Mouse (Mus musculus): ENCODE results near the gene Stoml3. TPM values are rescaled to one million over a fixed set of nuclear protein-coding genes. Genes with fewer than 3 reads are reported as not detected.
A peak's percentile ranks its signal among the peaks of the same experiment; 100 is the strongest.

Stoml3 gene
- polyA plus RNA-seq, 1 experiment from 2014 or later = not detected

DNA sequence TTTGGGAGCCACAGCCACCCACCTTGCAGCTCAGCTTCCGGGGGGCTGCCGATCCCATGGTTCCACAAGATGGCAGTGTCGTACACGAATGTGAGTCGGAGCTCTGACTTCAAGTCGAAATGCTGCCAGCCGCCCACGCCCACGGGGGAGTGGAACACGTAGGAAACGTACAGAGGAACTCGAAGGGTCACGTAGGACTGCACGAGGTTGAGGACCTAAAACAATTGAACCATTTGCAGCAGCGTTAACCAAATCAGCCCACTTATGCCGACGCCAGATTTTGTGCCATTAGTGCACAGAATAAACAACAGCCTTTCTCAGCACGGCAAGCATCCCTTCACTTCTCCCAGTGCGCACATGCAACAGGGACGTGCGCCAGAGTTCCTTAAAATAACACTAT, 37.3 kb downstream of the Stoml3 start:
- Histone ChIP-seq H3K27me3 (replicated peaks) (no peaks in the 10 kb centered on the region), H3K27ac (ENCODE audit: poor library complexity, severe bottlenecking) (no peak overlapping the region), H3K4me3 (peak overlapping the region; percentile 43), H3K4me1 (replicated peaks) (no peaks in the 10 kb centered on the region), H3K9ac (peak overlapping the region; percentile 51), H3K4me2 (peak overlapping the region; percentile 73), H3K36me3 (no peaks in the 10 kb centered on the region), H3K9me3 (replicated peaks) (no peaks in the 10 kb centered on the region)
- ATAC-seq (ENCODE audit: insufficient number of reproducible peaks, low FRiP score) = no peak
- 7% methylated on average over 21 of the region's 21 CpGs for WGBS

DNA sequence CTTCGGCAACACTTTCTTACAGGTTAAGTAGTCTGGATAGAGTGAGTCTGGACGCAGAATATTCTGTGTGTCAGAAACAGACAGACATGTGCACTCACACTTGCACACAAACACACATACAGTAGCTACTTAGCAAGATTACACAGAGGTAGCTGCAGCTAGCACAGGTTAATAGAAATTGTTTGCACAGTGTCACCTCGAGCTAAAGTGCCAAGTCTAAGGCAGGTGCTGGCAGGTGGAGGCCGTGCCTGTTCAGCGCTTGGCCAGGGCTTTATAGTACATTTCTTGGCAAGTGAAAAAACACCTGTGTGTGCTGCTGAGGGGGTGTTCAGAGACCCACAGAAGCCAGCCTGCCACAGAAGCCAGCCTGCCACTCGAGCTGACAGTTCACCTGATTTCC, 41.9 kb downstream of the Stoml3 start:
- no peak for ATAC-seq (ENCODE audit: insufficient number of reproducible peaks, low FRiP score)
- no peaks in the 10 kb centered on the region for H3K9me3 ChIP-seq (replicated peaks)
- H3K27me3 ChIP-seq (replicated peaks) = no peaks in the 10 kb centered on the region
- no peak overlapping the region for H3K4me3 ChIP-seq
- no peak overlapping the region for H3K4me2 ChIP-seq
- no peak overlapping the region for H3K27ac ChIP-seq (ENCODE audit: poor library complexity, severe bottlenecking)
- H3K36me3 ChIP-seq = no peaks in the 10 kb centered on the region
- WGBS = 82% methylated on average over 6 of the region's 6 CpGs
- no peaks in the 10 kb centered on the region for H3K4me1 ChIP-seq (replicated peaks)
- H3K9ac ChIP-seq = no peak overlapping the region

- Histone ChIP-seq H3K27ac (ENCODE audit: poor library complexity, severe bottlenecking) (no peak overlapping the region), H3K27me3 (replicated peaks) (no peaks in the 10 kb centered on the region), H3K36me3 (peaks cover 6% of the 10 kb centered on the region), H3K4me2 (no peak overlapping the region), H3K9me3 (replicated peaks) (peaks cover 1% of the 10 kb centered on the region; the same call in 1 of the 2 replicates), H3K4me3 (no peak overlapping the region), H3K9ac (no peak overlapping the region), H3K4me1 (replicated peaks) (no peaks in the 10 kb centered on the region)
- no peak for ATAC-seq (ENCODE audit: insufficient number of reproducible peaks, low FRiP score)
- 81% methylated on average over 6 of the region's 6 CpGs for WGBS
Observed at GRCm38 (mm10) chr3:53532091-53532490, 43.6 kb downstream of the Stoml3 start.

DNA sequence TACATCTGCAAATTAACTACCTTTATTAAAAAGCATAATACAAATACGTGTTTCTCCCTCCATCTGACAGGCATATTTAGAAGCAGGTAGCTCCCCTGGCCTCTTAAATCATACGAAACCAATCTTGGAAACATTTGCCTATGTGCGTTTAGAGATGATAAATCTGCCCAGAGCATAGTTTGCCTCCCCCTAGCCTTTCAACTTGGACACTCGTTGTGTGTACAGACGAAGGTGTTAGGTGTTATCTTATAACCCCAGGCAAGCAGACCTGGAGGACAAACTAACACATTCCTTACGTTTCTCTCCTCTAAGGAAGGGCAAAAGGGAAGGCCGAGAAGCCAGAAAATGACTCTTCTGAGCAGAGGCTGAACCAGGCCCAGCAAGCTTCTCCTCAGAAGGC, 64.2 kb downstream of the Stoml3 start:
- no peaks in the 10 kb centered on the region for H3K9me3 ChIP-seq (replicated peaks)
- no peak overlapping the region for H3K9ac ChIP-seq
- H3K4me1 ChIP-seq (replicated peaks) = peaks cover 9% of the 10 kb centered on the region
- 44% methylated on average over 7 of the region's 7 CpGs for WGBS
- H3K27me3 ChIP-seq (replicated peaks) = no peaks in the 10 kb centered on the region
- H3K4me3 ChIP-seq = no peak overlapping the region
- no peak overlapping the region for H3K27ac ChIP-seq (ENCODE audit: poor library complexity, severe bottlenecking)
- no peak overlapping the region for H3K4me2 ChIP-seq
- no peak for ATAC-seq (ENCODE audit: insufficient number of reproducible peaks, low FRiP score)
- 0 out of 2 replicates have a peak, but pooled peaks cover 4% of the 10 kb centered on the region for H3K36me3 ChIP-seq

GRCm38 (mm10) chr3:53555031-53555952, 66.8 kb downstream of the Stoml3 start:
- H3K4me3 ChIP-seq = no peak overlapping the region
- H3K27me3 ChIP-seq (replicated peaks) = no peaks in the 10 kb centered on the region
- ATAC-seq (ENCODE audit: insufficient number of reproducible peaks, low FRiP score) = no peak
- H3K27ac ChIP-seq (ENCODE audit: poor library complexity, severe bottlenecking) = no peak overlapping the region
- peaks cover 9% of the 10 kb centered on the region for H3K4me1 ChIP-seq (replicated peaks)
- H3K4me2 ChIP-seq = no peak overlapping the region
- H3K9me3 ChIP-seq (replicated peaks) = no peaks in the 10 kb centered on the region
- H3K36me3 ChIP-seq = no peaks in the 10 kb centered on the region
- H3K9ac ChIP-seq = no peak overlapping the region
- WGBS = 38% methylated on average over 10 of the region's 10 CpGs

- no peaks in the 10 kb centered on the region for H3K9me3 ChIP-seq (replicated peaks)
- H3K4me3 ChIP-seq = no peak overlapping the region
- no peak overlapping the region for H3K27ac ChIP-seq (ENCODE audit: poor library complexity, severe bottlenecking)
- WGBS = 70% methylated on average over 16 of the region's 16 CpGs
- no peak overlapping the region for H3K4me2 ChIP-seq
- peaks cover 9% of the 10 kb centered on the region for H3K4me1 ChIP-seq (replicated peaks)
- no peak for ATAC-seq (ENCODE audit: insufficient number of reproducible peaks, low FRiP score)
- H3K36me3 ChIP-seq = no peaks in the 10 kb centered on the region
- H3K27me3 ChIP-seq (replicated peaks) = no peaks in the 10 kb centered on the region
- no peak overlapping the region for H3K9ac ChIP-seq
Observed at GRCm38 (mm10) chr3:53557388-53558214, 69.1 kb downstream of the Stoml3 start.

Other genes starting within 250 kb of the Stoml3 start
- gene Nhlrc3, start 25.3 kb upstream of the Stoml3 start, polyA plus RNA-seq (2016; fragmentation: Nextera tagmentation; extraction: Ambion mirVana) = 9.2 and 9.7 TPM in 2 replicates
- 15.3 and 19.6 TPM in 2 replicates for gene Proser1, start 25.0 kb upstream of the Stoml3 start, polyA plus RNA-seq (2016; fragmentation: Nextera tagmentation; extraction: Ambion mirVana)
- 7.0 and 7.9 TPM in 2 replicates for gene Frem2, start 168.7 kb downstream of the Stoml3 start, polyA plus RNA-seq (2016; fragmentation: Nextera tagmentation; extraction: Ambion mirVana)